Mouse (Mus musculus) mesoderm, embryonic 11.5 days (tissue): Measurements from ENCODE around the gene Mmachc.
"Not testable (repeated sequence)": the region's sequence is repeated elsewhere in the genome, so short reads cannot be mapped to it uniquely, and the experiment has no call there.

ENCODE experiments used
- DNase-seq: peaks from one replicate; pipeline ENCODE4 v3.0.0-alpha.2; 2012; ENCODE audit warnings: low read depth, low spot score

Mmachc gene

DNA sequence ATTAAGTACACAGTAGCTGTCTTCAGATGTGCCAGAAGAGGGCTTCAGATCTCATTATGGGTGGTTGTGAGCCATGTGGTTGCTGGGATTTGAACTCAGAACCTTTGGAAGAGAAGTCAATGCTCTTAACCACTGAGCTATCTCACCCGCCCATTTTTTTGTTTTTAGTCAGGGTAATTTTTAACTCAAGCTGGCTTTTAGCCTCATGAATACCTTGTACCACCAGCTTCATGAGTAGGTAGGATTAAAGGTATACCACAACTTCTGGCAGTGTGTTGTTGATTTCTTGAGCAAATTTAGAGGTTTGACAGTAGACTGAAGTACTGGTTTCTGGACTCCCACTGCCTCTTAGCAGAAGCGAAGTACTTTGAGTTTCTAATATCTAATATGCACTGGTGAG is 16.1 kb downstream of the Mmachc start:
- no peak for DNase-seq

DNA sequence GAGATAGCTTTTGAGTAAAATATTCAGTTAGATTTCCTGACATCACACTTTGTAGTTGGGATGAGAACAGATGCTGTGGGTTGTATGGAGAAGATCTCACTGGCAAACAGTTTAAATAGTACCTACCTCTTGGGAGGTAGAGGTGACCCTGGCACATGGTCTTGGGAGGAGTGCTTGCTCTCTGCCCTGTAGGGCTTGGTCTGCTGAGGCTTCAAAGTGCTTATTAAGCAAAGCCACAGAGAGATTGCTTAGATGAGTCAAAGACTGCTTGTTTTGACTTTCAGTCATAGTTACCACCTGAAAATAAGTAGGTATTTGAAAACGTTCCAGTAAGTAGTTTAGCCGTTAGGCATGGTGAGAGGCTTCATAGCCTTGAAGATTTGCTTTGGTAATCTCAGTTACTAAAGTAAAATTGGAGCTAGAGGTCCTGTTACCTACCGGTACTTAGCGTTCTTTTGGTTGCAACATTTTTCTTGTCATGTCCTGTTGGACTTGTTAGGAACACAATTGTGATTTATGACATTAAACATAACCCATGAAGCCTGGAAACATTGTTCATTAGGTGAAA is 18.8 kb downstream of the Mmachc start:
- DNase-seq = no peak

DNA sequence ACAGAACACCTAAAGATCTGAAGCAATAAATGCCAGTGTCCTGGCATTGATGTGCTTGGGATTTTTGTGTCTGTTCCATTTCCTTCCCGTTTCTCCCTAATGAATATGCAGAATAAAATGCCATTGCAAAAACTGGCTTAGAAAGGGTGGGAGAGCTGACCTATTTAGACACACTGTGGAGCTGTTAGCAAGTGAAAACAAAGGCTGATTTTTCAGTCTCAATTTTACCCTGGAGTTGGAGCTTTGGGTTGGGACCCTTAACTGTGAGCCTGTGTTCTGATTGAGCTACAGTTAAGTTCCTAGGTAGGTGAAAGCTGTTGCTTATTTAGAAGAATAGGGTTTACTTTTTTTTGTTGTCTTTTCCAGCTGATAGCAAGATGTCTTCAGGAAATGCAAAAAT is 21.2 kb downstream of the Mmachc start:
- no peak for DNase-seq

DNA sequence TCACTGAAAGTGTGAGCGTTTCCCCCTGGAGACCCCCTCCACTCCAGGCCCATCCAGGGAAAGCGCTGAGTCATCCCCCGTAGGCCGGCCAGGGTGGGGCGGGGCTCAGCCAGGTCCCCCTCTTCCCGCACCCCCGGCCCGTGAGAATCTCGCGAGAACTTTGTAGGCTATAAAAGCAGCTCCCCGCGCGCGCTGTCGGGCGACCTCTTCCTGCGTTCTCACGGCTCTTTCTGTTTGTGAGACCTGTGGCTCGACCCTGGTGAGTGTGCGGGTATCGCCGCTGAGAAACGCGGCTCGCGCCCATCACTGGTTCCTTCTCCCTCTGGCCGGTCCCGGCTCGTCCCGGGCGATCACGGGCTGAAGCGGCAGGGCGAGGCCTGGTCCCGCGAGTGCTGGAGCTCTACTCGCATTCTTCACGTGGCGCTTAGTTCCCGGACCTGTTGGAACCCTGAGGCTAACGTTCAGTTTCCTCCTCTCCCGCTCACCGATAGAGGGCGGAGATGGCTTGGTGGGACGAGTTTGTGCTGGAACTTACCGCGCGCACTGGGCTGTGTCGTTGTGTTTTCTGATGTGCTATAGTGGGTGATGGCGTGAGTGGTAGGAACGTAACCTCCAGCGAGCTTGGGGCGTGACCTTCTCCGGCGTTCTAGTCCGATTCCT is 22.7 kb downstream of the Mmachc start, which contains the start of gene Prdx1:
Gene Prdx1 (plus strand): TSS at position 143 of the 660 bp plus-strand sequence.
- DNase-seq = peak; percentile 95

DNA sequence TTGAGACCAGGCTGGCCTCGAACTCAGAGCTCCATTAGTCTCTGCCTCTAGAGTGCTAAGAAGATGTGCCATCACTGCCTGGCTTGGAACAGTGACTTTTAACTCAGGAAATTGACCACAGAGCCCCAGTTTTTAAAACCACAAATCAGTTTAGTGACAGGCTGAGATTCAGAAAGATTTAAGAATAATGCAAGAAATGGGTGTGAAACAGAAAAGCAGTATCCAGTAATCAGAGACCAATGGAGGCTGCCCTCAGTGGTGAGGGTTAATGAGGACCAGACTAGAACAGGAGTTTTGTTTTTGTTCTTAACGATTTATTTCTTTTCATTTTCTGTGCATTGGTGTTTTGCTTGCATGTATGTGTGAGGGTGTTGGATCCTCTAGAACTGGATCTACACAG is 23.5 kb downstream of the Mmachc start:
- DNase-seq = no peak

DNA sequence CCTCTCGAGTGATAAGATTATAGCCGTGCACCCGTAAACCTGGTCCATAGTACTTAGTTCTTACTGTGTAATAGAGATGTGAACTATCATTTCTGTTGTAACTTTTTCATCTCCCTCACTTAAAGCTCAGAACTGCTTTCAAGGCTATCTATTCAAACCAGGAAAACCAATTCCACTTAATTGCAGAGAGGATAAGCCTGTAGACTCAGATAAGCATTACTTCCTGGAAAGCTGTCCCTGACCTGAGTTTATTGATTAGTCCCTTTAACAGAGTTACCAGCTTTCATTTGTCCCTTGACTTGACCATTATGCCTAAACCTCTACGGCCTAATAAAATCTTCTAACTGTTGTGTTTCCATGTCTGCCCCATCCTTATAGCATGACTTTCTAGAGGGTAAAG is 24.2 kb downstream of the Mmachc start:
- no peak for DNase-seq

DNA sequence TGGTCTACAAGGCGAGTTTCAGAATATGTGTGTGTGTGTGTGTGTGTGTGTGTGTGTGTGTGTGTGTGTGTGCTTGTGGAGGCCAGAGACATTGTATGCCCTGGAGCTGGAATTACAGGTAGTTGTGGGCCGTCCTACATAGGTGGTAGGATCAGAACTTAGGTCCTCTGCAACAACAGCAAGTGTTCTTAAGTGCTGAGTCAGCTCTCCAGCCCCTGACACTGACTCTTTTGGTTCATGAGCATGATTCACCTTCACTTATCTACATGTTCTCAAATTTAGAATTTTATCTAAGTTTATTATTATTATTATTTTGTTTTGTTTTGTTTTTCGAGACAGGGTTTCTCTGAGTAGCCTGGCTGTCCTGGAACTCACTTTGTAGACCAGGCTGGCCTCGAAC is 27.7 kb downstream of the Mmachc start:
- DNase-seq = not testable (repeated sequence)

DNA sequence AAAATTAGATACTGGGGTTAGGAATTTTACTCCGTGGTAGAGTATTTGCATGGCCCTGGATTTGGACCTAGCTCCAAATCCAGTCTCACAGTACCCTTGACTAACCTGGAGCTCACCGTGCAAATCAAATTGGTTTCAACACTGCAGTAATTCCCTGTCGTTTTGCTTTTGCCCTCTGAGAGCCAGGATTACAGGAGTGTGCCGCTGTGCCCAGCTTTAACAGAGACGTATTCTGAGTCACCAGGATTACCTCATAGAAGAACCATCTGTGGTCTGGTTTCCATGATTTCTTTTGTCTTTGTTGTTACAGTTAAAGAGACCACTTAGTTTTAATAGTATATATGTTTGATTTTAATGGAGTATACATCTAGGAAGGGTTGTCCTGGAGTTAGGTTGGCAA is 29.1 kb downstream of the Mmachc start:
- no peak for DNase-seq

DNA sequence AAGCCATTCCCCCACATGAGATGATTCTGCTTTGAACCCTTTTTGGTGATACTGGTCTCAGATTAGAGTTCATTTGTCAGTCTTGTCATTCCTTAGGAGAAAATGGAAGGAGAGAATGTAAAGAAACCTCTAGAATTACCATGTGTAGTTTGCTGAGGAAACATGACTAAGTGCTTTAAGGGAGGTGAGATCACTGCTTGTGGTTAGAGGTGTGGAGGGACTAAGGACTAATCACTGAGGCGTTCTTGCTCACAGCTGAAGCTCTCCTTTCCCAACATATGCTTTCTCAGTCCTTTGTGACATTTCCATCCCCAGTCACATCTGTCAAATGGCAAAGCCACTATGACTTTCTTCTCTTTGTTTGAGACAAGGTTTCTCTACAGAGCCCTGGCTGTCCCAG is 30.4 kb downstream of the Mmachc start:
- DNase-seq = no peak

DNA sequence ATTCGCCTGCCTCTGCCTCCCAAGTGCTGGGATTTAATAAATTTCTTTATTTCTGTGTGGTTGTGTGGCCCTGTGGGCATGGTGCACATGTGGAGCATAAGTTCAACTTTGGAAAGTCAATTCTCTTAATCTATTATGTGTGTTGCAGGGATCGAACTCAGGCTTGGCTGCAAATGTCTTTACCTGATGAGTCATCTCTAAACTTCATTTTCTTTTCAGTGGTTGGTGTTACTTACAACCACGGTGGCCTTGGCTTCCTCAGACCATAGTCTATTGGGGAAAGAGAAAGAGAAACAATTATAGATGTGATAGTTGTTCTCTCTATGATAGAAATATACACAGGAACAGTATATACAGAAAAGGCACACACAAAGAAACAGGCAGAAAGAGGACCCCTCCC is 32.2 kb downstream of the Mmachc start:
- DNase-seq = no peak

DNA sequence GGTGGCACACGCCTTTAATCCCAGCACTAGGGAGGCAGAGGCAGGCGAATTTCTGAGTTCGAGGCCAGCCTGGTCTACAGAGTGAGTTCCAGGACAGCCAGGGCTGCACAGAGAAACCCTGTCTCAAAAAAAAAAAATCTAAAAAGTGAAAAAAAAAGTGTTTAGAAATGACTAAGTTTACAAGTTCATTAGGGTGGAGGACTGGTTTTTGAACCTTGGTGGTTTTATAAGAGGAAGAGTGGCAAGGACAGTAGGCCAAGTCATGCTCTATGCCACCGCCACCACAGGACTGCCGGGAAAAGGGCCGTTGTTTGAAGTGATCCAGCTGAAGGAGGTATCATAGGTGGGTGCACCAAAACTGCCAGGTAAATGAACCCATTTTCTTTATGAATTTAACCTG is 33.4 kb downstream of the Mmachc start:
- DNase-seq = not testable (repeated sequence)

DNA sequence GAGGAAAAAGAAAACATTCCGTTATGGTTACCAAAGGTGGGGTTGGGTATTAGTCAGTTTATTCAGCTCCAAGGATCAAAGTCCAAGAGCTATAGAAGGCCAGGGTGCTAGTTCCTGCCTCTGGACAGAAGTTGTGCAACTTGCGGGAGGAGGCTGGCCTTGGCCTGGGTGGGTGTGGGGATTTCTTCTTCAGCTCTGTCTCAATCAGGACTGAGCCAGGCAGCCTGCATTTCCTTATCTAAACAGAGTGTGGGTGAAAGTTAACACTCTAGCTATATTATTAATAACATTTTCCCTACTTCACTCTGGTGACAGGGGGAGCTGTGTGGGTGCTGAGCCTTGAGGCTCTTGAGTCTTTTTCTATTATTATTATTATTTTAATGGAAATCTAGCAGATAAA is 35.4 kb downstream of the Mmachc start:
- DNase-seq = no peak

DNA sequence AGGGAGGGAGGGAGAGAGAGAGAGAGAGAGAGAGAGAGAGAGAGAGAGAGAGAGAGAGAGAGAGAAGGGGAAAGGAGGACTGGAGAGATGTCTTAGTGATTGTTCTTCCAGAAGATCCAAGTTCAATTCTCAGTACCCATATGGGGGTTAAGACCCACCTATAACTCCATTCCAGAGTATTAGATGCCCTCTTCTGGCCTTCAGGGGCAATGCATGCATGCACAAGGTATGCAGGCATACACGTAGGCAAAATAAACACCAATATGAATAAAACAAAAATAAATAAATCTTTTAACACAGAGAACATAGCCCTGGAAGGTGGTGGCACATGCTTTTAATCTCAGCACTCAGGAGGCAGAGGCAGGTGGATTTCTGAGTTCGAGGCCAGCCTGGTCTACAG is 38.9 kb downstream of the Mmachc start:
- DNase-seq = no peak

DNA sequence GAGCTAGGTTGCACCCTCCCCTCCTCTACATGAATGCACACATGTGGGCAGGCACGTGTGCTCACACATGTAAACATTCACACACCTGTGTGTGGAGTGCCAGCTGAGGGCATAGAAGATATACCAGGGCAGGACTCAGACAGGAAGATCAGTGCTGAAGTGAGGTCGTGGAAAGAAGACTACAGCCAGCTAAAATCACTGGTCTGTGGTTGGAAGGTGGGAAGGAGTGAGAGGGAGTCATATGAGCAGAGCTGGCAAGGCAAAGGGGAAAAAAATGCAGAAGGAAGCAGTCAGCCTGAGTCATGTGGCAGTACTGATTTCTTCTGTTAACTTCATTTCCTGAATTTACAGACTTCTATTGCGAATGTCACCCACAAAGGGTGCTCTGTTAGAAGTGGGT is 40.1 kb downstream of the Mmachc start:
- no peak for DNase-seq

DNA sequence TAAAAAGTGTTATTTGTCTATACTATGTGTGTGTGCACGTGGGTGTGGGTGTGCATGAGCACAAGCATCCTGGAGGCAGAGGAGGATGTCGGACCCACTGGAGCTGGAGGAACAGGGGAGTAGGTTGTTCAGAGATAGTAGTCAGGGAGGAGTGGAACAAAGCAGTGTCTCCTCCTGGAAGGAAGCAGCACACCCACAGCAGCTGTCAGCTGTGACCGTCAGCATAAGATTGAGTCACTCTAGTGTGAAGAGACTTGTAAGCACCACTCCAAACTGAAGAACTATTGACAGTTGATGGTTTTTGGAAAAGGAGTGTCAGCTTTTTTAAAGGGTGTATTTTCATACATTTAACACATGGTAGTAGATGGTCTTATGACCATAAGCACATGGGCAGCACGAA is 41.6 kb downstream of the Mmachc start:
- DNase-seq = no peak

DNA sequence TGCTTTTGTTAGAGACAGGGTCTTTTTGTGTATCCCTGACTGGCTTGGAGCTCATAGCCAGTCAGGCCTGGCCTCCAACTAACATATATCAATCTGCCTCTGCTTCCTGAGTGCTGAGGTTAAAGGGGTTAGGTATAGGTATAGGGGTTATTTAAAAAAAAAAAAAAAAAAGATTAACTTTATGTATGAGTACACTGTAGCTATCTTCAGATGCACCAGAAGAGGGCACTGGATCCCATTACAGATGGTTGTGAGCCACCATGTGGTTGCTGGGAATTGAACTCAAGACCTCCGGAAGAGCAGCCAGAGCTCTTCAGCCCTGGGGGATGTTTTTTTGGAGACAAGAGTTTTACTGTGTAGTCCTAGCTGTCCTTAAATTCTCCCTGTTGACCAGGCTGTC is 46.2 kb downstream of the Mmachc start:
- DNase-seq = no peak

DNA sequence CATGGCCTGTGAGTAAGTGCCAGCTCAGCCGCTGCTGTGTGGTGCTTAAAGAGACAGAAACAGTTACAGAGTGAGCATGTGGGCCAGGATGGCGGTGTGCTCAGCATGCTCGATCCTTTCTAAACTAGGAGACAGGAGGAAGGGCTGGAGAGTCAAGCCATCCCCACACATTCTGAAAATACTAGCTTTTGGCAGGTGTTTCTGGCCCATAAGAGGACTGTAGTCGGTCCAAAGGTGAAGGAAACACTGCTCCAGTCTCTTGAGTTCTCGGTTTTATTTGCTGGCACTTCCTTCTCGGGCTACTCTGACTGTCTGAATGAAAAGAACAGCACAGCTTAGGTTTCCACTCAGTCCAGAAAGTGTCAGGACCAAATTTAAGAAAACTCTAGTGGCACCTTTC is 47.4 kb downstream of the Mmachc start:
- DNase-seq = no peak

DNA sequence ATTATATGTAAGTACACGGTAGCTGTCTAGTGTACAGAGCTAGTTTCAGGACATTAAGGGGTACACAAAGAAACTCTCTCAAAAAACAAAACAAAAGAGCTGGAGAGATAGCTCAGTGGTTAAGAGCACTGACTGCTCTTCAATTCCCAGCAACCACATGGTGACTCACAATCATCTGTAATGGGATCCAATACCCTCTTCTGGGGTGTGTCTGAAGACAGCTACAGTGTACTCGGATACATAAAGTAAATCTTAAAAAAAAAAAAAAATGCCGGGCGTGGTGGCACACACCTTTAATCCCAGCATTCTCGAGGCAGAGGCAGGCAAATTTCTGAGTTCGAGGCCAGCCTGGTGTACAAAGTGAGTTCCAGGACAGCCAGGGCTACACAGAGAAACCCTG is 48.3 kb downstream of the Mmachc start:
- not testable (repeated sequence) for DNase-seq

DNA sequence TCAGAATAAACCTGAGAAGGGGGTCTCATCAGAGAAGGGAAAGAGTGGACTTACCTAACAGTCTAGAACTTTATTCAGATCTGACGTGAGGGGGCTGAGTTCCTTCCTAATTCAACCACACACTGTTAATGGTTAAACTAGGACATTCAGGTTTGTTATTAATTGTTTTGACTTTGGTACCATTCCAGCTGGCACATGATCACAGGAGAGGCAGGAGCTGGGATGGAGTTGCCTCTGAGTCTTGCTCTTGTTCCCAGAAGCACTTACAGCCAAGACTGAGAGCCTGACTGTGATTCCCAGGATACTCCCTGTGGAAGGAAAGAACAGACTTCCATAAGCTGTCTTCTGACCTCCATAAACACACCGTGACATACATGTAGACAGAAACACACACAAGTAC is 48.7 kb downstream of the Mmachc start:
- DNase-seq = no peak

DNA sequence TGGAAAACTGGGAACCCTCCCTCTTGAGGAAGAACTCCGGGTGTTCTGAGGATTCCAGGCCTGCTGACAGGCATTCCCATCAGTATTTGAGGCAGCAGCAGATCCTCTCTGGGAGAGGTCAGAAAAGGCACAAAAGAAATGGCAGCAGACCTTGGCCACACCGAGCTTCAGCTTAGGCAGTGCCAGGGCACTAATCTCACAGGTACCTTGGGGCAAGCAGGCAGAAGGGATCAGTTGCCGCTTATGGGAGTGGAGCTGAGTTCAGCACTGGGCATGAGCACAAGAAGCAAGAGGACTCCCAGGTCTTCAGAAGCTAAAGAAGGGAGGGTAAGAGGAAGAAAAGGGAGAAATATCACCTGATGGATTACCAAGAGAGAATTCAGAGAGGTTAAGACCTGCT is 50.2 kb downstream of the Mmachc start:
- no peak for DNase-seq

DNA sequence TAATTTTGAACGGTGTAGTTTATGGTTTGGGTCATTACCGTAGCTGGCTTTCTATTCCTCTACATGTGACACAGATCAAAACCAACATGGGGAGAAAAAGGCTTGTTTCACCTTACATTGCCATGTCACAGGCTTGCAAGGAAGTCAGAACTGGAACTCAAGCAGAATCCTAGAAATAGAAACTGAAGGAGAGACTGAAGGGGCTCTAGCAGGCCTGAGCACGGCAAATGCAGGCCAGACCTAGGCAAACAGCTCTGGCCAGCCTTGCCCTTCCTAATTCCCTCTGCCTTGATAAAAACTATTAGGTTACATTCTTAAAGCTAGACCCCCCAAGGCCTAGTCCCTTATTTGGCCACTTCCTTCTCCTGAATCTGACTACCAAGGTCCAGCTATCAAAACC is 52.5 kb downstream of the Mmachc start:
- DNase-seq = no peak

DNA sequence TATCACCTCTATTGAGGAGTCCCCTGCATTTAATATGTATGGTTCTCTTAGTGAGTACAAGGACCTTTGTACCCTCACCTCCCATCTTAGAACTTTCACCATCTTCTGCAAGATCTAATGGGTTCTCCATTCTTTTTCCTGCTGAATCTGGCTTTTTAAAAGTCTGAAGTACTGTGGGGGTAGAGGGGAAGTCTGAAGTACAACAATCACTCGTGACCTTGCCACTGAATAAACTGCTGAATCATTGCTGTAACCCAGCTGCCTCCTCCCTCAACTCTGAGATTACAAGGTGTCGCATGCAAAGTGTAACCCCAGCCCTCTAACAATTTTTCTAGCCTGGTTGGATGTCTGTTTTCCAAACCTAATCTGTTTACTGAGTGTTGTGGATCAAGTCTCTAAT is 53.1 kb downstream of the Mmachc start:
- no peak for DNase-seq

DNA sequence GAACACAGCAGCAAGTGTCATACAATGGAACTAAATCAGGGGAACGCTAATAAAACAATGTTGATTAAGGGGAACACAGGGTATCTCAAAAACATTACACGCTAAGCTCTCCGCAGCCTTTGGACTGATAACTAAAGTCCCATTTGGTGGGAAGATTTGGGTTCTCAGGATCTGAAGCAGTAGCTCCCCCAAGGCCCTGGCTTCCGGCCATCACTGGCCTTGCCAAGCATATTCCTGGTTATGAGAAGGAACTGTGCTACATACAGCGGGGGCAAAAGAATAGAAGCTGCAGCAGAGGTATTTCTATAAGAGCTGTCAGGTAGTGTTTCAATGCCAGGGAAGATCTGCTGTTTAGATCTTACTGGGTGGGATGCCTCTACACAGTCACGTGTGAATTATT is 55.0 kb downstream of the Mmachc start:
- DNase-seq = no peak
